Mouse (Mus musculus) forebrain, postnatal 0 days (tissue): ENCODE measurements around the gene Egflam. TPM values are rescaled to one million over a fixed set of nuclear protein-coding genes. Genes with fewer than 3 reads are reported as not detected.

Source experiments
- ATAC-seq: fragments of 200-750 bp; cut with Nextera tagmentation; 2 replicates; pipeline ENCODE4 v1.8.0; 2017; ENCODE audit warnings: mild to moderate bottlenecking, moderate library complexity
- DNase-seq: peaks from one replicate; pipeline ENCODE4 v3.0.0-alpha.2; 2015
- H3K27ac ChIP-seq: fragments of 300-500 bp; sonication (generic); 2 replicates; pipeline ENCODE4 v1.5.1; 2014; ENCODE audit warnings: low read depth, mild to moderate bottlenecking, antibody characterized with exemption, low read length, moderate library complexity, mixed read lengths
- H3K27me3 ChIP-seq: fragments of 300-500 bp; sonication (generic); 2 replicates; pipeline ENCODE4 v1.6.1; 2014; ENCODE audit warnings: mild to moderate bottlenecking, low read length, mixed read lengths; ENCODE audit not compliant: insufficient read depth
- H3K36me3 ChIP-seq: fragments of 300-500 bp; sonication (generic); 2 replicates; pipeline ENCODE4 v1.6.1; 2014; ENCODE audit warnings: mild to moderate bottlenecking, moderate library complexity; ENCODE audit not compliant: insufficient read depth
- H3K4me1 ChIP-seq: fragments of 300-500 bp; sonication (generic); 2 replicates; pipeline ENCODE4 v1.6.1; 2014; ENCODE audit warnings: antibody characterized with exemption; ENCODE audit not compliant: insufficient read depth
- H3K4me2 ChIP-seq: fragments of 300-500 bp; sonication (generic); 2 replicates; pipeline ENCODE4 v1.6.1; 2014; ENCODE audit warnings: low read depth, mild to moderate bottlenecking, moderate library complexity
- H3K4me3 ChIP-seq: fragments of 300-500 bp; sonication (generic); 2 replicates; pipeline ENCODE4 v1.5.1; 2014; ENCODE audit warnings: low read depth, low read length, mixed read lengths
- H3K9ac ChIP-seq: fragments of 300-500 bp; sonication (generic); 2 replicates; pipeline ENCODE4 v1.6.1; 2014; ENCODE audit warnings: mild to moderate bottlenecking
- H3K9me3 ChIP-seq: fragments of 300-500 bp; sonication (generic); 2 replicates; pipeline ENCODE4 v1.6.1; 2016; ENCODE audit warnings: low read length
- CTCF ChIP-seq: sonication (generic); IDR thresholded peaks from 2 replicates; pipeline ENCODE4 v1.5.1; 2016; ENCODE audit warnings: antibody characterized with exemption, control low read depth, low read depth
- WGBS: fragments of 180-500 bp; shearing (Covaris S2); extraction: QIAGEN DNeasy Blood & Tissue Kit; methylation state at CpG from one replicate; pipeline ENCODE4 v1.1.7; 2014; 5-methylcytosine and 5-hydroxymethylcytosine counted together
- polyA plus RNA-seq: library from polyadenylated mRNA; unstranded; fragments of >200 nt; fragmentation: Nextera tagmentation; extraction: Ambion mirVana; gene quantifications from 2 replicates; pipeline ENCODE4 v1.2.1, GENCODE M21; 2015
- total RNA-seq: library from RNA; depleted of rRNA; stranded (reverse); fragments of >200 nt; gene quantifications from 2 replicates; pipeline ENCODE4 v1.2.3, GENCODE M21; 2014; rRNA removed

Gene Egflam
- total RNA-seq (3.8 and 5.1 TPM in 2 replicates), polyA plus RNA-seq (4.5 TPM in 2 replicates)

DNA sequence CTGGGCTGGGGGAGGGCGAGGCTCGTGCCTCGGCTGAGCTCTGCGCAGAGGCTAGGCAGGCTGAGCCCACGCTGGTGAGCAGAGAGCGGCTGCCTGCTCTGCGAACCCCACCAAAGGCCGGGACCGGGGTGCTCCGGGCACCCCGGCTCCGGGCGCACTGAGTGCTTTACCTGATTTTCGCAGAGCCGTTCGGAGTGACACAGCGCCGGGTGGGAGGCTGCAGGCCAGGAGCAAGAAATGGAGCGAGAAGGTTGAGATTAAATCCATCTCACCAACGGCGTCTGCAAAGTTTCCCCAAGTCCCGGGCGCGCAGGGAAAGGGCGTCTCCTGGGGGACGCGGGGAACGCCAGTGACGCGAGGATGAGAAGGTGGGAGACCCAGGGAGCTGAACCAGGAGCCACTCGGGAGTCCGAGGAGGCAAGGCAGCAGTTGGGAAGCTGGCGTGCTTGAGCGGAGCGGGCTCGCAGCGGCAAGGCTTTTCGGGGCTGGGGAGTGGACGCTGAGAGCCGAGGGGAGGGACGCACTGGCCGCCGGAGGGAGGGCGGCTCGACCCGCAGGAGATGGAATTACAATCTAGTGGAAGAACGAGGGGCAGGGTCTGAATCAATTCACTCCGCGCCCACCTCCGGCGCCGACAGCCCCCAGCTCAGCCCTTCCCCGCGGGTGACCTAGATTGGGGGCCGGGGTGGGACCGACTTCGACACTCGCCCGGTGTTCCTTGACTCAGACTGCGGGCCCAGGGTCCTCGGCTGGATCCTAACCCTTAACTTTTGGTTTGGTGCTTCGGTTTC, at the start of gene Egflam:
Egflam (minus strand) TSS at position 578 of the 791 bp plus-strand sequence.
- Histone ChIP-seq H3K4me3 (peak within 1 kb of the TSS; percentile 45), H3K9me3 (no peaks in the 10 kb centered on the region), H3K27me3 (peaks cover 13% of the 10 kb centered on the region), H3K9ac (peak within 1 kb of the TSS; percentile 45), H3K27ac (no peak within 1 kb of the TSS), H3K36me3 (no peaks in the 10 kb centered on the region), H3K4me1 (no peaks in the 10 kb centered on the region), H3K4me2 (peak within 1 kb of the TSS; percentile 96)
- ATAC-seq = peak; percentile 62
- 2% methylated on average over 61 of the region's 62 CpGs for WGBS
- TF ChIP-seq CTCF = peak; percentile 5; the same call in 1 of the 2 replicates
- peak; percentile 6 for DNase-seq

- H3K9me3 ChIP-seq = no peaks in the 10 kb centered on the region
- H3K9ac ChIP-seq = no peak overlapping the region
- H3K27me3 ChIP-seq = no peaks in the 10 kb centered on the region
- WGBS = 71% methylated on average over 17 of the region's 17 CpGs
- H3K36me3 ChIP-seq = no peaks in the 10 kb centered on the region
- H3K4me2 ChIP-seq = no peak overlapping the region
- TF ChIP-seq CTCF = peak; percentile 74
- H3K4me3 ChIP-seq = no peak overlapping the region
- peak; percentile 82 for ATAC-seq
- DNase-seq = peak; percentile 84
- H3K4me1 ChIP-seq = no peaks in the 10 kb centered on the region
- no peak overlapping the region for H3K27ac ChIP-seq
Observed at GRCm38 (mm10) chr15:7443396-7444315, 45.5 kb upstream of the Egflam start.

GRCm38 (mm10) chr15:7442148-7443100, 44.2 kb upstream of the Egflam start:
- no peak overlapping the region for H3K4me2 ChIP-seq
- ATAC-seq = no peak

DNA sequence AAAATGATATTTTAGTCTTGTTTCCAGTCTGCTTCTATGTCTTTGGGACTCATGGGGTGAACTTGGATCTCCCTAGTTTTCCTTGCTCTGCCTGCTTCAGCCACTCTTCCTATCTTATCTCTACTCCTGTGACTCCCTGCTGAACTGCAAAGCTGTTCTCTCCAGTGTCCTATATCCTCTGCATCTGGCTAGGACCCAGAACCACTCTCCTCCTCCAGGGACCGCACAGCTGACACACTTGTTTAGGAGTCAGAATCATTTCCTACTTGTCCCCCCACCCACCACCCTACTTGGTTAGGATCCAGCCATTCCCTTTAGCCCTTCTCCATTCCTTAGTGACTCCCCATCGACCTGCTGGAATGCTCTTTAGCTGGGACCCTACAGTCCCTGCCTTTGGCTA, 26.1 kb upstream of the Egflam start:
- no peak overlapping the region for H3K9ac ChIP-seq
- DNase-seq (no peak), ATAC-seq (no peak)
- no peaks in the 10 kb centered on the region for H3K27me3 ChIP-seq
- no peak overlapping the region for H3K4me2 ChIP-seq
- no peaks in the 10 kb centered on the region for H3K9me3 ChIP-seq
- H3K4me1 ChIP-seq = no peaks in the 10 kb centered on the region
- no peak overlapping the region for H3K4me3 ChIP-seq
- H3K27ac ChIP-seq = no peak overlapping the region
- WGBS = 83% methylated on average over 2 of the region's 2 CpGs
- TF ChIP-seq CTCF = no peak
- H3K36me3 ChIP-seq = no peaks in the 10 kb centered on the region

More at GRCm38 (mm10) chr15:7442148-7443100, 44.2 kb upstream of the Egflam start:
- Histone ChIP-seq H3K27me3 (no peaks in the 10 kb centered on the region), H3K9me3 (no peaks in the 10 kb centered on the region), H3K4me1 (no peaks in the 10 kb centered on the region), H3K36me3 (no peaks in the 10 kb centered on the region), H3K9ac (no peak overlapping the region), H3K27ac (no peak overlapping the region), H3K4me3 (no peak overlapping the region)
- DNase-seq = no peak
- 62% methylated on average over 16 of the region's 16 CpGs for WGBS
- TF ChIP-seq CTCF = no peak

DNA sequence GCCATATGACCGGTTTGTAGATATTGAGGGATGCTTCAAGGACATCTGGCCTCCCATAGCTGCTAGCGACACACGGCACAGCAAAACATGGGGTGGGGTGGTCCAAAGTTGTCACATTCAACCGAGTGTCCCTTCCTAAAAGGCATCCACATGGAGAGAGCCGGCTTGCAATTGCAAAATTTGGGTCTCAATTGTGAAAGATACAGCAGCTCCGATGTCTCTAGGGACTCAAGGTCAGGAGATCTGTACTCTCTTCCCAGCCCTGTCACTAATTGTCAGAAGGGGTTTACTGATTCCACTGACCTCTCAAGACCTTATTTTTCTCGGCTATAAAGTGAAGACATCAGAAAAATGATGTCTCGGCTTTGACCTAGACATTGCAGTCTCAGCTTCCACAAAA, 6.3 kb upstream of the Egflam start:
- WGBS = 85% methylated on average over 8 of the region's 8 CpGs
- H3K9ac ChIP-seq = no peak overlapping the region
- peaks cover 2% of the 10 kb centered on the region for H3K27me3 ChIP-seq
- H3K4me1 ChIP-seq = no peaks in the 10 kb centered on the region
- no peak overlapping the region for H3K27ac ChIP-seq
- no peak for TF ChIP-seq CTCF
- no peaks in the 10 kb centered on the region for H3K36me3 ChIP-seq
- no peaks in the 10 kb centered on the region for H3K9me3 ChIP-seq
- H3K4me3 ChIP-seq = no peak overlapping the region
- ATAC-seq (no peak; the same call in 1 of the 2 replicates), DNase-seq (no peak)
- H3K4me2 ChIP-seq = no peak overlapping the region
